Mouse (Mus musculus): Measurements from ENCODE around the gene Chst15.

Chst15 gene

DNA sequence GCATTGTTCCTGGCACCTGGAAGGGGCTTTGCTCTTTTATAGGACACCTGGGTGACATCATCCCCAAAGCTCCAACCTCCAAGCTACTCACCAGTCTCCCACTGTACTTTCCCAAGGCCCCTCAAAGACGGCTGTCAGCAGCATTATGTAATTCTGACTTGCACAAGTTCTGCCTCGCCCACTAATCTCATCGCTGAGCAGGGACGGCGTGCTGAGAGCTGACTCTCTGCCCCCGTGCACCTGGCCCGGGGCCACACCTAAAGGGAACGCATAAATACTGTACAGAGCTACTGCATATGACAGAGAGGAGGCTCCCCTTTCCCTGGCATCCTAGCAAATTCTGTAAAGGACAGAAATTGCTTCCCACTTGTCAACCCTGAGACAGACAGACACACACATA, 4.6 kb downstream of the Chst15 start:
- TF ChIP-seq CTCF (conservative IDR thresholded peaks at IDR 0.05; ENCODE audit: low read length), result no peak
- no peak for TF ChIP-seq POU5F1 (IDR thresholded peaks at IDR 0.05; ENCODE audit: borderline replicate concordance, low read length)
- no peak for TF ChIP-seq NANOG (IDR thresholded peaks at IDR 0.05; ENCODE audit: borderline replicate concordance, low read length)
- H3K36me3 ChIP-seq (ENCODE audit: insufficient read depth, low read length), result no peaks in the 10 kb centered on the region
- peaks cover 69% of the 10 kb centered on the region for H3K27me3 ChIP-seq (ENCODE audit: insufficient read depth, low read length)
- H3K4me3 ChIP-seq (replicated peaks; ENCODE audit: low read length), result no peak overlapping the region
- H3K4me1 ChIP-seq (replicated peaks; ENCODE audit: low read depth, low read length), result peaks cover 23% of the 10 kb centered on the region
- no peaks in the 10 kb centered on the region for H3K9me3 ChIP-seq (ENCODE audit: low read length)

- peaks cover 32% of the 10 kb centered on the region for H3K27me3 ChIP-seq (ENCODE audit: insufficient read depth, low read length)
- peaks cover 5% of the 10 kb centered on the region; the same call in 1 of the 2 replicates for H3K4me1 ChIP-seq (replicated peaks; ENCODE audit: low read depth, low read length)
- no peak overlapping the region for H3K4me3 ChIP-seq (replicated peaks; ENCODE audit: low read length)
- no peaks in the 10 kb centered on the region for H3K36me3 ChIP-seq (ENCODE audit: insufficient read depth, low read length)
- no peak for TF ChIP-seq CTCF (conservative IDR thresholded peaks at IDR 0.05; ENCODE audit: low read length)
- TF ChIP-seq NANOG (IDR thresholded peaks at IDR 0.05; ENCODE audit: borderline replicate concordance, low read length), result no peak
- TF ChIP-seq POU5F1 (IDR thresholded peaks at IDR 0.05; ENCODE audit: borderline replicate concordance, low read length), result no peak
- no peaks in the 10 kb centered on the region for H3K9me3 ChIP-seq (ENCODE audit: low read length)
Measured at GRCm38 (mm10) chr7:132308537-132309191, 8.4 kb downstream of the Chst15 start.

DNA sequence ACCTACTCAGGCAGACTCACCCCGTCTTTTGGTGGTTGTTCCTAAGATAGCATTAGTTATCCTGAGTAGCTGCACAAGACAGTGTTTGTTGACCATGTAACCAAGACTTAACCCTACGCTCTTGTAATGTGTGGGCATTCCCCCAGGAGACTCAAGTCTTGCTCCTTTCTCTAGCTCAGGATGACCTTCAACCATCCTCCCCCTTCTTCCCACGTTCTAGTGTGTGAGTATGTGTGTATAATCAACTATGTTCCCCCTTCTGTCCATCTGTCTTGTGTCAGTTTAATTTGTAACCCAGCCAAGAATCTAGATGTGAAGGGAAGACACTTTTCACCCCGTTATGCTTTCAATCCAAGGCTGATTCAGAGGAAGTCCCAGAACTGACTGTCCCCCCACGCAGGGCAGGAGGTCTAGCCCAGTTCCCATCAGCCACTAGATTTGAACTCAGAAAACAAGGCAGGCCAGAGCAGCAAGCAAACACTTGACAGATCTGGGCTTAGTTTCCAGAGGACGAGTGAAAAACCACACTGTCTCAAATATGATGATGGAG, 9.2 kb downstream of the Chst15 start:
- Histone ChIP-seq H3K27me3 (ENCODE audit: insufficient read depth, low read length) (peaks cover 24% of the 10 kb centered on the region), H3K4me1 (replicated peaks; ENCODE audit: low read depth, low read length) (peaks cover 5% of the 10 kb centered on the region; the same call in 1 of the 2 replicates), H3K4me3 (replicated peaks; ENCODE audit: low read length) (no peak overlapping the region), H3K36me3 (ENCODE audit: insufficient read depth, low read length) (no peaks in the 10 kb centered on the region), H3K9me3 (ENCODE audit: low read length) (no peaks in the 10 kb centered on the region)
- TF ChIP-seq POU5F1 (IDR thresholded peaks at IDR 0.05; ENCODE audit: borderline replicate concordance, low read length), result no peak
- no peak for TF ChIP-seq NANOG (IDR thresholded peaks at IDR 0.05; ENCODE audit: borderline replicate concordance, low read length)
- no peak for TF ChIP-seq CTCF (conservative IDR thresholded peaks at IDR 0.05; ENCODE audit: low read length)

DNA sequence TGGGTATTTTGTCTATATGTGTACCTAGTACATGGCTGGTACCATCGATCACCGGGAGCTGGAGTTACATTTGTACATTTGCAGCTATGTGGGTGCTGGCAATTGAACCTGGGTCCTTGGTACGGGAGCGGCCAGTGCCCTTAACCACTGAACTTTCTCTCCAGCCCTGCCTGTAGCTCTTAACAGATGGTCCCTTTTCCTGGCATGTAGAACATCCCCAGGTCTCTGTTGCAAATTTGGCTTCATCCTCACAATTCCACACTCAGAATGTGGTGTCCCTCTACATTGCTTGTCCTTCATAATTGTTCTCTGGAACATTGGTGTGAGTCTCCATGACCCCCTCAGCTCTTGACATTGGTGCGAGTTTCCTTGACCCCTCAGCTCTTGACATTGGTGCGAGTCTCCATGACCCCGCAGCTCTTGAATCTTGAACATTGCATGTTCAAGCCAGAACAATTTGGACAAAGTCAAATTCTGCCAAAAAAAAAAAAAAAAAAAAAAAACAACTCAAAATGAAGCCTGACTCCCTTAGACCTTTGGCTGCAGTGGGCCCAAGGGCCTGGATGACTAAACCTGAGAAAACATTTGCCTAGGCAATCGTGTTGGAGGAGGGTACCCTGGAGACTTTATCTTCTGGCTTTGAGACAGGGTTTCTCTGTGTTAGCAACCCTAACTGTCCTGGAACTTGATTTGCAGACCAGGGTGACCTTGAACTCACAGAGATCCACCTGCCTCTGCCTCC, 10.2 kb downstream of the Chst15 start:
- Histone ChIP-seq H3K9me3 (ENCODE audit: low read length) (no peaks in the 10 kb centered on the region), H3K27me3 (ENCODE audit: insufficient read depth, low read length) (peaks cover 15% of the 10 kb centered on the region), H3K36me3 (ENCODE audit: insufficient read depth, low read length) (no peaks in the 10 kb centered on the region), H3K4me3 (replicated peaks; ENCODE audit: low read length) (no peak overlapping the region), H3K4me1 (replicated peaks; ENCODE audit: low read depth, low read length) (no peaks in the 10 kb centered on the region)
- TF ChIP-seq POU5F1 (IDR thresholded peaks at IDR 0.05; ENCODE audit: borderline replicate concordance, low read length) (no peak), NANOG (IDR thresholded peaks at IDR 0.05; ENCODE audit: borderline replicate concordance, low read length) (no peak), CTCF (conservative IDR thresholded peaks at IDR 0.05; ENCODE audit: low read length) (no peak)

GRCm38 (mm10) chr7:132305492-132306375, 11.3 kb downstream of the Chst15 start:
- H3K4me3 ChIP-seq (replicated peaks; ENCODE audit: low read length), result no peak overlapping the region
- peaks cover 8% of the 10 kb centered on the region; the same call in 1 of the 2 replicates for H3K27me3 ChIP-seq (ENCODE audit: insufficient read depth, low read length)
- no peak for TF ChIP-seq CTCF (conservative IDR thresholded peaks at IDR 0.05; ENCODE audit: low read length)
- TF ChIP-seq POU5F1 (IDR thresholded peaks at IDR 0.05; ENCODE audit: borderline replicate concordance, low read length), result no peak
- no peak for TF ChIP-seq NANOG (IDR thresholded peaks at IDR 0.05; ENCODE audit: borderline replicate concordance, low read length)
- H3K9me3 ChIP-seq (ENCODE audit: low read length), result no peaks in the 10 kb centered on the region
- H3K4me1 ChIP-seq (replicated peaks; ENCODE audit: low read depth, low read length), result no peaks in the 10 kb centered on the region
- H3K36me3 ChIP-seq (ENCODE audit: insufficient read depth, low read length), result no peaks in the 10 kb centered on the region

DNA sequence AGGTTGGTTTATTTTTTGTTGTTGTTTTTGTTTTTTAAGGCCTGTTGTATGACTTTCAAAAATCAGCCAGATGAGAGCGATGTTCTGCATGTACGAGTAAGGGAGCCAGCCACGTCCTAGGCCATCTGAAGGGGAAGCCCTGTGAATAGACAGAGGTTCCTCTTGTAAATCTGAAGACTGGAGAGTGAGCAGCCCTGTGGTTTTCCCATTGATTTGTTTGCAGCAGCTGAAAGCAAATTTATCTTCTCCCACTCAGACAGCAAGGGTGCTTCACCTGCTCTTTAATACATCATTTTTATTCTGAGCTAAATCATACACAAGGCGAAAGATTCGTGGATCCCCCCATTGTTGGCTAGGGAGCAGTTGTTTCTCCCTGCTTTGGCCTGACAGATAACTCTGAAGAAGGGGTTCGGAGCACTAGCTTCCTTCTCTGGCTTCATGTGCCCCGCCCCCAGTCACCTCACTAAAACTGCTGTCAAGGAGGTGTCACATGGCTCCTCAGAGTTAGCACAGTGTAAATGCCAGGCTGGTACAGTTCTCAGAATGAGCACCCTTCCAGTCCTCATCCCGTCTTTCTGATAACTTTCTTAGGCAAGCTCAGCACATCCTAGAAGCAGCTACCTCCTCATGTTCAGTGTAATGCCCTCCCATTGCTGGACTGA, 12.5 kb downstream of the Chst15 start:
- TF ChIP-seq CTCF (conservative IDR thresholded peaks at IDR 0.05; ENCODE audit: low read length) (no peak), POU5F1 (IDR thresholded peaks at IDR 0.05; ENCODE audit: borderline replicate concordance, low read length) (no peak), NANOG (IDR thresholded peaks at IDR 0.05; ENCODE audit: borderline replicate concordance, low read length) (no peak)
- Histone ChIP-seq H3K4me1 (replicated peaks; ENCODE audit: low read depth, low read length) (no peaks in the 10 kb centered on the region), H3K36me3 (ENCODE audit: insufficient read depth, low read length) (no peaks in the 10 kb centered on the region), H3K4me3 (replicated peaks; ENCODE audit: low read length) (no peak overlapping the region), H3K9me3 (ENCODE audit: low read length) (no peaks in the 10 kb centered on the region), H3K27me3 (ENCODE audit: insufficient read depth, low read length) (no peaks in the 10 kb centered on the region; the same call in 1 of the 2 replicates)

DNA sequence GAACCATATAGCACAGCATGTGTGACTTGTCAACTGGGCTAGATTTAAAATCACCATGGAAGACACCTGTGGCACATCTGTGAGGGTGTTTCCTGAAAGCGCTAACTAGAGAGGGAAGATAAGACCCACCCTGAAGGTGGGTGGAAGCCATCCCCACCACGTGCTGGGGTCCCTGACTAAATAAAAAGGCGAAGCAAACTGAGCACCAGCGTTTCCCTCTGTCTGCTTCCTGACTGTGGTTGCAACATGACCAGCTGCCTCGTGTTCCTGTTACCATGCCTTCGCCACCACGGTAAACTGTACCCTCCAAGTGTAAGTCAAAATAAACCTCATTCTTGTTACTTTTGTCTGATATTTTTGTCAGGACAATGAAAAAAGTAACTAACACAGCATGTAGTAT, 13.0 kb downstream of the Chst15 start:
- H3K4me3 ChIP-seq (replicated peaks; ENCODE audit: low read length), result no peak overlapping the region
- TF ChIP-seq CTCF (conservative IDR thresholded peaks at IDR 0.05; ENCODE audit: low read length), result no peak
- no peak for TF ChIP-seq POU5F1 (IDR thresholded peaks at IDR 0.05; ENCODE audit: borderline replicate concordance, low read length)
- no peaks in the 10 kb centered on the region for H3K4me1 ChIP-seq (replicated peaks; ENCODE audit: low read depth, low read length)
- no peaks in the 10 kb centered on the region for H3K36me3 ChIP-seq (ENCODE audit: insufficient read depth, low read length)
- no peaks in the 10 kb centered on the region for H3K9me3 ChIP-seq (ENCODE audit: low read length)
- H3K27me3 ChIP-seq (ENCODE audit: insufficient read depth, low read length), result no peaks in the 10 kb centered on the region

All from E14TG2a.4 (cell line).